Mouse (Mus musculus) layer of hippocampus, adult 2 months (tissue): ENCODE measurements around the gene Gfap. TPM values are rescaled to one million over a fixed set of nuclear protein-coding genes. Genes with fewer than 3 reads are reported as not detected.

Experiments used
- DNase-seq, 2 experiments: peaks; one replicate each; pipeline ENCODE4 v3.0.0; 2022; ENCODE audit warnings: low spot score in 2 of 2
- H3K27ac ChIP-seq: fragments of 200-600 bp; 2 replicates; pipeline ENCODE4 v1.8.1; 2022
- H3K4me3 ChIP-seq: fragments of 200-600 bp; 2 replicates; pipeline ENCODE4 v1.8.1; 2022; ENCODE audit warnings: mild to moderate bottlenecking
- CTCF ChIP-seq: fragments of 200-600 bp; conservative IDR thresholded peaks from 2 replicates; pipeline ENCODE4 v1.8.1; 2022; ENCODE audit warnings: antibody characterized with exemption, mild to moderate bottlenecking, moderate library complexity
- total RNA-seq, 2 experiments: library from RNA; stranded (reverse); gene quantifications; 2 replicates each; pipeline ENCODE4 v1.2.3; 2021

Gfap gene
- total RNA-seq, 2 experiments from 2014 or later, result 332 to 341 TPM

GRCm38 (mm10) chr11:102890096-102890495, 10.6 kb downstream of the Gfap start:
- H3K4me3 ChIP-seq, result no peak overlapping the region
- no peak overlapping the region for H3K27ac ChIP-seq
- no peak for DNase-seq
- 0 out of 2 replicates have a peak, but pooled peaks have one; percentile 25 for TF ChIP-seq CTCF

- TF ChIP-seq CTCF, result no peak
- H3K27ac ChIP-seq, result peak overlapping the region; percentile 94
Observed at GRCm38 (mm10) chr11:102888135-102888534, 12.6 kb downstream of the Gfap start.

GRCm38 (mm10) chr11:102887433-102887832, 13.3 kb downstream of the Gfap start:
- H3K4me3 ChIP-seq, result no peak overlapping the region
- no peak for TF ChIP-seq CTCF
- peak overlapping the region; percentile 94 for H3K27ac ChIP-seq
- no peak for DNase-seq

More at GRCm38 (mm10) chr11:102888135-102888534, 12.6 kb downstream of the Gfap start:
- no peak overlapping the region; the same call in 1 of the 2 replicates for H3K4me3 ChIP-seq
- DNase-seq, result peak; percentile 50 to 75

- H3K27ac ChIP-seq, result peak within 1 kb of the TSS; percentile 75
- TF ChIP-seq CTCF, result peak; percentile 21; the same call in 1 of the 2 replicates
- no peak within 1 kb of the TSS for H3K4me3 ChIP-seq
- no peak for DNase-seq
Observed at GRCm38 (mm10) chr11:102884616-102885219, 16.0 kb downstream of the Gfap start, which contains the start of gene Fam187a. Gene Fam187a (plus strand): TSS chr11:102885169.

GRCm38 (mm10) chr11:102881314-102882198, 19.2 kb downstream of the Gfap start:
- TF ChIP-seq CTCF, result no peak
- peak overlapping the region; percentile 99 for H3K27ac ChIP-seq
- no peak for DNase-seq
- peak overlapping the region; percentile 71 for H3K4me3 ChIP-seq

GRCm38 (mm10) chr11:102880585-102881313, 20.0 kb downstream of the Gfap start, which contains the start of the genes Eftud2 and Ccdc103:
Gene Eftud2 (minus strand): TSS chr11:102880985.
Gene Ccdc103 (plus strand): TSS chr11:102881204.
- no peak for TF ChIP-seq CTCF
- H3K27ac ChIP-seq, result peak within 1 kb of the TSS; percentile 99
- DNase-seq, result peak; percentile 93

GRCm38 (mm10) chr11:102879558-102879957, 21.2 kb downstream of the Gfap start:
- H3K27ac ChIP-seq, result no peak overlapping the region
- TF ChIP-seq CTCF, result no peak
- DNase-seq, result no peak
- H3K4me3 ChIP-seq, result no peak overlapping the region; the same call in 1 of the 2 replicates

More at GRCm38 (mm10) chr11:102880585-102881313, 20.0 kb downstream of the Gfap start, which contains the start of the genes Eftud2 and Ccdc103:
- peak within 1 kb of the TSS; percentile 71 for H3K4me3 ChIP-seq

GRCm38 (mm10) chr11:102874801-102875334, 25.8 kb downstream of the Gfap start:
- Histone ChIP-seq H3K4me3 (no peak overlapping the region; the same call in 1 of the 2 replicates), H3K27ac (peak overlapping the region; percentile 86)
- TF ChIP-seq CTCF, result no peak
- peak in 1 of 2 experiments; percentile 80 for DNase-seq

GRCm38 (mm10) chr11:102864272-102864671, 36.4 kb downstream of the Gfap start:
- Histone ChIP-seq H3K27ac (no peak overlapping the region), H3K4me3 (no peak overlapping the region)
- peak; percentile 45 to 72 for DNase-seq
- TF ChIP-seq CTCF, result peak; percentile 91

- peak in 1 of 2 experiments; percentile 36 for DNase-seq
- H3K27ac ChIP-seq, result peak overlapping the region; percentile 20; the same call in 1 of the 2 replicates
Observed at GRCm38 (mm10) chr11:102859933-102860332, 40.8 kb downstream of the Gfap start.

GRCm38 (mm10) chr11:102858951-102859350, 41.8 kb downstream of the Gfap start:
- Histone ChIP-seq H3K27ac (no peak overlapping the region), H3K4me3 (no peak overlapping the region)
- TF ChIP-seq CTCF, result no peak
- no peak for DNase-seq

More at GRCm38 (mm10) chr11:102859933-102860332, 40.8 kb downstream of the Gfap start:
- H3K4me3 ChIP-seq, result no peak overlapping the region
- TF ChIP-seq CTCF, result no peak

GRCm38 (mm10) chr11:102855941-102856340, 44.8 kb downstream of the Gfap start:
- DNase-seq, result no peak
- TF ChIP-seq CTCF, result no peak
- H3K27ac ChIP-seq, result no peak overlapping the region
- H3K4me3 ChIP-seq, result no peak overlapping the region
